Comparison of ENCODE assay signal across 8 mouse cellular contexts in genomic region chr1:55025656-55026430, GRCm38 (mm10). TPM values are rescaled to one million over a fixed set of nuclear protein-coding genes. Genes with fewer than 3 reads are reported as not detected.
DNase-seq lines count a peak whose midpoint lies in the region; ATAC-seq lines count a peak whose summit lies in the region.

No protein-coding gene starts in this region.

- H3K4me3 ChIP-seq in neural tube, embryonic 11.5 days (ENCODE audit: low read depth, low read length): peak overlapping the region; percentile 98
- H3K4me3 ChIP-seq in hindbrain, embryonic 15.5 days: peak overlapping the region; percentile 83

- H3K36me3 ChIP-seq in neural tube, embryonic 11.5 days (ENCODE audit: control insufficient read depth, insufficient read depth, low read length): no peaks in the 10 kb centered on the region
- no peaks in the 10 kb centered on the region for H3K36me3 ChIP-seq in hindbrain, embryonic 15.5 days

- H3K27ac ChIP-seq in neural tube, embryonic 11.5 days (ENCODE audit: low read depth, low read length): no peak overlapping the region
- H3K27ac ChIP-seq in hindbrain, embryonic 15.5 days (replicated peaks): peak overlapping the region; percentile 96; the same call in 1 of the 2 replicates

- H3K9me3 ChIP-seq in neural tube, embryonic 11.5 days (ENCODE audit: control insufficient read depth, low read length): no peaks in the 10 kb centered on the region
- no peaks in the 10 kb centered on the region for H3K9me3 ChIP-seq in hindbrain, embryonic 15.5 days

- peak overlapping the region; percentile 57 for H3K4me2 ChIP-seq in neural tube, embryonic 11.5 days (ENCODE audit: low read depth)
- peak overlapping the region; percentile 74 for H3K4me2 ChIP-seq in hindbrain, embryonic 15.5 days

- peak; percentile 17 for DNase-seq in neural tube, embryonic 11.5 days (ENCODE audit: low spot score)
- no peak for DNase-seq in neural tube, embryonic 10.5 days (ENCODE audit: extremely low spot score, low spot score)
- DNase-seq in lung, postnatal 36 days: peak; percentile 25
- no peak for DNase-seq in urinary bladder, adult 2 months (ENCODE audit: low spot score)
- no peak for DNase-seq in testis, postnatal 10 days (ENCODE audit: low spot score)

- peak overlapping the region; percentile 99 for H3K9ac ChIP-seq in neural tube, embryonic 11.5 days (ENCODE audit: low read length)
- H3K9ac ChIP-seq in hindbrain, embryonic 15.5 days: peak overlapping the region; percentile 92

- no peaks in the 10 kb centered on the region for H3K27me3 ChIP-seq in neural tube, embryonic 11.5 days (ENCODE audit: control insufficient read depth, insufficient read depth, low read length)
- no peaks in the 10 kb centered on the region for H3K27me3 ChIP-seq in hindbrain, embryonic 15.5 days

- H3K4me1 ChIP-seq in neural tube, embryonic 11.5 days (ENCODE audit: control insufficient read depth, insufficient read depth, low read length): peaks cover 3% of the 10 kb centered on the region; the same call in 1 of the 2 replicates
- peaks cover 27% of the 10 kb centered on the region for H3K4me1 ChIP-seq in hindbrain, embryonic 15.5 days (replicated peaks)

- 21% methylated on average over 10 of the region's 10 CpGs for WGBS in neural tube, embryonic 11.5 days
- WGBS in hindbrain, embryonic 15.5 days: 12% methylated on average over 10 of the region's 10 CpGs

- no peak for ATAC-seq in neural tube, embryonic 11.5 days (ENCODE audit: insufficient read depth, low FRiP score, low TSS enrichment)
- ATAC-seq in activated CD4-positive, CD25-positive, alpha-beta regulatory T cell, adult 4 months: peak; percentile 3
- peak; percentile 37 for ATAC-seq in erythroblast, adult 5-6 weeks (replicated peaks; ENCODE audit: low FRiP score, poor library complexity, severe bottlenecking)
- no peak for ATAC-seq in hindbrain, embryonic 15.5 days (ENCODE audit: low FRiP score, low read depth)

RNA-seq across cellular contexts. Expression of gene Sf3b1, which starts 1.4 kb away (rescaled TPM):
- polyA plus RNA-seq in neural tube, embryonic 11.5 days (2014; fragmentation: Nextera tagmentation; extraction: Ambion mirVana): 336 and 339 TPM in 2 replicates
- 100 to 1,000 TPM; 412 to 421 TPM for polyA plus RNA-seq in activated CD4-positive, CD25-positive, alpha-beta regulatory T cell, adult 4 months (2017; shearing (Covaris generic))
- 151 and 155 TPM in 2 replicates for total RNA-seq in erythroblast, adult 5-6 weeks (2015; ENCODE audit: low replicate concordance)
- 196 and 224 TPM in 2 replicates for total RNA-seq in erythroblast, adult 5-6 weeks (2017; ENCODE audit: low replicate concordance)
- polyA plus RNA-seq in hindbrain, embryonic 15.5 days (2015; fragmentation: Nextera tagmentation; extraction: Ambion mirVana): 257 and 272 TPM in 2 replicates
- polyA plus RNA-seq in urinary bladder, adult 2 months (2012; rRNA removed): 156 and 180 TPM in 2 replicates

RNA-seq across cellular contexts. Expression of gene Coq10b, which starts 26.7 kb away (rescaled TPM):
- polyA plus RNA-seq in neural tube, embryonic 11.5 days (2014; fragmentation: Nextera tagmentation; extraction: Ambion mirVana): 30.6 and 31.9 TPM in 2 replicates
- 10 to 100 TPM; 15.4 to 20.7 TPM for polyA plus RNA-seq in activated CD4-positive, CD25-positive, alpha-beta regulatory T cell, adult 4 months (2017; shearing (Covaris generic))
- total RNA-seq in erythroblast, adult 5-6 weeks (2015; ENCODE audit: low replicate concordance): 16.3 and 27.3 TPM in 2 replicates
- 24.2 and 35.4 TPM in 2 replicates for total RNA-seq in erythroblast, adult 5-6 weeks (2017; ENCODE audit: low replicate concordance)
- polyA plus RNA-seq in hindbrain, embryonic 15.5 days (2015; fragmentation: Nextera tagmentation; extraction: Ambion mirVana): 29.2 and 30.1 TPM in 2 replicates
- polyA plus RNA-seq in urinary bladder, adult 2 months (2012; rRNA removed): 63.1 and 78.4 TPM in 2 replicates

Comparison
In these comparisons a context has a peak if more than half of its experiments do, and no peak if none do; other contexts are left out.
1. DNase-seq: peak in neural tube, embryonic 11.5 days (single experiment) and lung, postnatal 36 days (single experiment); none in neural tube, embryonic 10.5 days (single experiment), urinary bladder, adult 2 months (single experiment) and testis, postnatal 10 days (single experiment).
2. ATAC-seq: peak in activated CD4-positive, CD25-positive, alpha-beta regulatory T cell, adult 4 months (single experiment) and erythroblast, adult 5-6 weeks (single experiment); none in neural tube, embryonic 11.5 days (single experiment) and hindbrain, embryonic 15.5 days (single experiment).